Mouse (Mus musculus) megakaryocyte, embryonic 14.5 days (primary cell): Measurements from ENCODE around the gene Dnah6.

Experiments used
- FLI1 ChIP-seq: IDR thresholded peaks from 2 replicates; pipeline ENCODE4 v1.6.1; 2012; ENCODE audit warnings: low read length, inconsistent platforms, mixed read lengths
- GATA1 ChIP-seq: IDR thresholded peaks from 3 replicates; pipeline ENCODE4 v1.6.1; 2012; ENCODE audit warnings: mixed read lengths, low read length, inconsistent platforms, borderline replicate concordance

DNA sequence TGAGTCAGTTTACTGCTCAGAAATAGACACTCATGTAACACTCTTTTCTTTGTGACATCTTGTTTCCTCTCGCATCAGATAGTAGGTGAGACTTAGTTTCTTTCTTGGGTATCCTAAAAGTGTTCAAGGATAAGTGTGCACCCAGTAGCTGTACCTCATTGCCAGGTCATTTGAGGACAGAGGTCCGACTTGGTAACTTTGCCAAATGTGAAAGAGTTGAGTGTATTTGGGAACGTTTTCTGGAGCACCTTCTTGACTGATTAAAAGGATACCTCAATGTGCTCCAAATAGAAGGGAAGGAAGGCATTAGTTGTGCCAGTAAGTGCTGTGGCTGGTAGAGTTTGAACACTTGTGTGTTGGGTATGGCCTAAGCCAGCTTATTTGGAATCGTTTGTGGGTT lies 28.4 kb upstream of the Dnah6 start:
- no peak for TF ChIP-seq GATA1
- TF ChIP-seq FLI1: no peak
